Mouse (Mus musculus) embryo, embryonic 11.5 days (tissue): Measurements from ENCODE around the gene Gm11437.

Experiments used
- DNase-seq: peaks from one replicate; pipeline ENCODE4 v3.0.0-alpha.2; 2012; ENCODE audit warnings: low read depth, low spot score

Gm11437 gene

GRCm38 (mm10) chr11:84145201-84145798, 22.0 kb downstream of the Gm11437 start:
- no peak for DNase-seq

- DNase-seq, result no peak
Observed at GRCm38 (mm10) chr11:84141752-84142151, 25.5 kb downstream of the Gm11437 start.

- DNase-seq, result no peak
Observed at GRCm38 (mm10) chr11:84136453-84136852, 30.8 kb downstream of the Gm11437 start.

- no peak for DNase-seq
Observed at GRCm38 (mm10) chr11:84134331-84134860, 32.9 kb downstream of the Gm11437 start.

- DNase-seq, result no peak
Observed at GRCm38 (mm10) chr11:84129799-84130185, 37.5 kb downstream of the Gm11437 start.

- DNase-seq, result peak; percentile 83
Observed at GRCm38 (mm10) chr11:84128943-84129798, 38.1 kb downstream of the Gm11437 start, which contains the start of the genes Tada2a and Acaca. Gene Tada2a (minus strand): TSS chr11:84129600. Gene Acaca (plus strand): TSS chr11:84129672.

GRCm38 (mm10) chr11:84127977-84128376, 39.3 kb downstream of the Gm11437 start:
- DNase-seq, result no peak

- no peak for DNase-seq
Observed at GRCm38 (mm10) chr11:84121051-84121956, 46.0 kb downstream of the Gm11437 start.

- DNase-seq, result no peak
Observed at GRCm38 (mm10) chr11:84117431-84117830, 49.8 kb downstream of the Gm11437 start.

GRCm38 (mm10) chr11:84116221-84116620, 51.1 kb downstream of the Gm11437 start:
- no peak for DNase-seq

- no peak for DNase-seq
Observed at GRCm38 (mm10) chr11:84115646-84116045, 51.6 kb downstream of the Gm11437 start.

GRCm38 (mm10) chr11:84113623-84114022, 53.7 kb downstream of the Gm11437 start:
- no peak for DNase-seq

- no peak for DNase-seq
Observed at GRCm38 (mm10) chr11:84107137-84107536, 60.1 kb downstream of the Gm11437 start.

- no peak for DNase-seq
Observed at GRCm38 (mm10) chr11:84104036-84104435, 63.2 kb downstream of the Gm11437 start.

- DNase-seq, result no peak
Observed at GRCm38 (mm10) chr11:84101182-84101581, 66.1 kb downstream of the Gm11437 start.
